Mouse (Mus musculus) forebrain, embryonic 11.5 days (tissue): ENCODE data around the gene Gm20830. TPM values are rescaled to one million over a fixed set of nuclear protein-coding genes. Genes with fewer than 3 reads are reported as not detected.
"Not testable (repeated sequence)": the region's sequence is repeated elsewhere in the genome, so short reads cannot be mapped to it uniquely, and the experiment has no call there.

Source experiments
- ATAC-seq: fragments of 200-750 bp; cut with Nextera tagmentation; replicated peaks from 2 replicates; pipeline ENCODE4 v1.8.0; 2017; ENCODE audit warnings: moderate TSS enrichment; ENCODE audit not compliant: low FRiP score
- DNase-seq: peaks from one replicate; pipeline ENCODE4 v3.0.0-alpha.2; 2017; ENCODE audit warnings: low spot score
- H3K27ac ChIP-seq: fragments of 300-500 bp; sonication (generic); 2 replicates; pipeline ENCODE4 v1.5.1; 2014; ENCODE audit warnings: low read depth, low read length
- H3K27me3 ChIP-seq: fragments of 300-500 bp; sonication (generic); 2 replicates; pipeline ENCODE4 v1.6.1; 2014; ENCODE audit warnings: mild to moderate bottlenecking, low read length, mixed read lengths; ENCODE audit not compliant: control insufficient read depth, insufficient read depth
- H3K36me3 ChIP-seq: fragments of 300-500 bp; sonication (generic); 2 replicates; pipeline ENCODE4 v1.6.1; 2014; ENCODE audit warnings: mild to moderate bottlenecking, low read length, moderate library complexity, mixed read lengths; ENCODE audit not compliant: control insufficient read depth, insufficient read depth
- H3K4me1 ChIP-seq: fragments of 300-500 bp; sonication (generic); replicated peaks from 2 replicates; pipeline ENCODE4 v1.6.1; 2014; ENCODE audit warnings: low read length, mixed read lengths; ENCODE audit not compliant: control insufficient read depth, insufficient read depth
- H3K4me2 ChIP-seq: fragments of 300-500 bp; sonication (generic); 2 replicates; pipeline ENCODE4 v1.6.1; 2014; ENCODE audit warnings: low read depth, mild to moderate bottlenecking, low read length, moderate library complexity, mixed read lengths; ENCODE audit not compliant: severe bottlenecking
- H3K4me3 ChIP-seq: fragments of 300-500 bp; sonication (generic); 2 replicates; pipeline ENCODE4 v1.5.1; 2014; ENCODE audit warnings: low read depth, low read length
- H3K9ac ChIP-seq: fragments of 300-500 bp; sonication (generic); 2 replicates; pipeline ENCODE4 v1.6.1; 2014; ENCODE audit warnings: low read length
- H3K9me3 ChIP-seq: fragments of 300-500 bp; sonication (generic); 2 replicates; pipeline ENCODE4 v1.6.1; 2016; ENCODE audit warnings: low read length, mixed read lengths; ENCODE audit not compliant: control insufficient read depth
- WGBS: fragments of 180-500 bp; shearing (Covaris S2); extraction: QIAGEN DNeasy Blood & Tissue Kit; methylation state at CpG from one replicate; pipeline ENCODE4 v1.1.7; 2014; 5-methylcytosine and 5-hydroxymethylcytosine counted together
- polyA plus RNA-seq: library from polyadenylated mRNA; unstranded; fragments of >200 nt; fragmentation: Nextera tagmentation; extraction: Ambion mirVana; gene quantifications from 2 replicates; pipeline ENCODE4 v1.2.1, GENCODE M21; 2014

Gene Gm20830
- not detected in 2 replicates for polyA plus RNA-seq

- 52% methylated on average over 2 of the region's 3 CpGs for WGBS
- not testable (repeated sequence) for H3K4me2 ChIP-seq
These were observed at the start of gene Gm20830 for GRCm38 (mm10) chrY:6918182-6918581. Gene Gm20830, minus strand, starts transcription at chrY:6918282.

More at GRCm38 (mm10) chrY:6918182-6918581, at the start of gene Gm20830:
- not testable (repeated sequence) for H3K4me1 ChIP-seq, H3K4me3 ChIP-seq, H3K27me3 ChIP-seq, H3K27ac ChIP-seq, H3K9me3 ChIP-seq, H3K9ac ChIP-seq, DNase-seq, H3K36me3 ChIP-seq, ATAC-seq

Other genes starting within 250 kb of the Gm20830 start
- gene Gm21719, start 235.4 kb downstream of the Gm20830 start, polyA plus RNA-seq, result not detected in 2 replicates